Mouse (Mus musculus): ENCODE data around the gene Acsl5. TPM values are rescaled to one million over a fixed set of nuclear protein-coding genes. Genes with fewer than 3 reads are reported as not detected.

The Acsl5 gene
- polyA plus RNA-seq, 1 experiment from 2014 or later, result 31.0 TPM

DNA sequence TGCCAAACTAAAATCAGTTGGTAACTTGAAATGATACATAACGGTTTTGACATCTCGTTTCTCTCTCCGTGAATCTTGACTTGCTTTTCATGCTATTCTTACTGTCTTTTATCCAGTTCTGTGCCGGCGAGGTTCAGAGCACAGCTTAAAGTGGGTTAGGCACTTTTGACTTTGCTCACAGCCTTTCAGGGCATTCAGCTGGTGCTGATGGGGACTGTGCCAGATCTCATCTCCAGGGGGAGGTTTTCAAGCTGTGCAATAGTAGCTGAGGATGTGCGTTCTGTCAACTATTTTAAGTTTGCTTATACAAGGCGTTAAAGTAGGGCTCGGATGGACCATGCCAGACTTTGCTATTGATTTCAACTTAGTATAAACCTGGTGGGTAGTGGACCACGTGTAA, 85.3 kb downstream of the Acsl5 start:
- H3K4me1 ChIP-seq (ENCODE audit: control insufficient read depth, insufficient read depth, low read length), result 0 out of 2 replicates have a peak, but pooled peaks cover 5% of the 10 kb centered on the region
- H3K36me3 ChIP-seq (ENCODE audit: control insufficient read depth, insufficient read depth, low read length), result 0 out of 2 replicates have a peak, but pooled peaks cover under 1% of the 10 kb centered on the region
- H3K9me3 ChIP-seq (ENCODE audit: control insufficient read depth, low read length), result no peaks in the 10 kb centered on the region
- H3K4me3 ChIP-seq (ENCODE audit: low read depth, low read length), result no peak overlapping the region
- 72% methylated on average over 9 of the region's 9 CpGs for WGBS
- H3K9ac ChIP-seq (ENCODE audit: low read depth, low read length), result no peak overlapping the region
- no peak for ATAC-seq (ENCODE audit: low read depth)
- no peak overlapping the region for H3K4me2 ChIP-seq (ENCODE audit: low read depth, low read length)
- H3K27me3 ChIP-seq (replicated peaks; ENCODE audit: control insufficient read depth, insufficient read depth, low read length), result no peaks in the 10 kb centered on the region
- no peak overlapping the region for H3K27ac ChIP-seq (replicated peaks; ENCODE audit: low read depth, low read length)
- no peak for DNase-seq (ENCODE audit: low spot score)

DNA sequence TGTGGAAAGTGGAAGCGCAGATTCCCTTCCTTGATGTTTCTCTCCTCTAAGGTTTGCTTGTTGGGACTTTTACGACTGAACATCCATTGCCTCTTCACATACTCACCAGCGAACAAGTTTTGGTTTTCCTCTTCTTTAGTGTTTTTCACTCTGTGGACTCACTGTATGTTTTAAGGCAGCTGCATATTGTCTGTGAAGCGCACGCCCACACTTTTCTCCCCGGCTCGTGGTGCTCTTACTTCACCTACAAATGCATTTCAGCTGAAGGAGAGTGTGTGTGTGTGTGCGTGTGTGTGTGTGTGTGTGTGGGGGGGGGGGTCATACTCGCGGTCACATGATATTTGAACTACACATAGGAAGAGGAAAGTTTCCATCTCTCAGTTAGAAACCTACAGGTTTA, 85.9 kb downstream of the Acsl5 start:
- Histone ChIP-seq H3K9ac (ENCODE audit: low read depth, low read length) (no peak overlapping the region), H3K9me3 (ENCODE audit: control insufficient read depth, low read length) (no peaks in the 10 kb centered on the region), H3K27me3 (replicated peaks; ENCODE audit: control insufficient read depth, insufficient read depth, low read length) (no peaks in the 10 kb centered on the region), H3K4me2 (ENCODE audit: low read depth, low read length) (no peak overlapping the region), H3K4me1 (ENCODE audit: control insufficient read depth, insufficient read depth, low read length) (0 out of 2 replicates have a peak, but pooled peaks cover 5% of the 10 kb centered on the region), H3K4me3 (ENCODE audit: low read depth, low read length) (no peak overlapping the region), H3K27ac (replicated peaks; ENCODE audit: low read depth, low read length) (no peak overlapping the region), H3K36me3 (ENCODE audit: control insufficient read depth, insufficient read depth, low read length) (no peaks in the 10 kb centered on the region)
- DNase-seq (ENCODE audit: low spot score), result no peak
- no peak for ATAC-seq (ENCODE audit: low read depth)
- 84% methylated on average over 10 of the region's 10 CpGs for WGBS

DNA sequence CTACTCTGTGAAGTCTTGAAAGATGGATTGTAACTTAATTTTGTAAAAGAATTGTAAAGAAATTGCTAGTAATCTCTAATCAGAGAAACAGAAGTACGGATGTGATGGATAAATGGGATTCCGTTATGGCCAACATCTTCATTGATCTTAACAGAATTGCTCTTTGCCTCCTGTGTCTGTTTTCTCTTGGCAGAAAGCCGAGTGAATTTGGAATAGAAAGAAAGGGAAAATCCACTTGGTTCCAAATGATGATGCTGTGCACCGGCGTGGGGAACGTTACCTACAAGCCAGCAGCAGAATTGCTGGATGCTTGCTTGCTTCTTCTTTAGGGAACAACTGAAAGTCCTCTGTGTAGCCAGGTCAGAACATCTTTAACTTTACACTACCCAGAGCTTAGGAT, 88.8 kb downstream of the Acsl5 start:
- Histone ChIP-seq H3K36me3 (ENCODE audit: control insufficient read depth, insufficient read depth, low read length) (no peaks in the 10 kb centered on the region; the same call in 1 of the 2 replicates), H3K4me3 (ENCODE audit: low read depth, low read length) (no peak overlapping the region), H3K27me3 (replicated peaks; ENCODE audit: control insufficient read depth, insufficient read depth, low read length) (no peaks in the 10 kb centered on the region), H3K4me1 (ENCODE audit: control insufficient read depth, insufficient read depth, low read length) (0 out of 2 replicates have a peak, but pooled peaks cover 5% of the 10 kb centered on the region), H3K9ac (ENCODE audit: low read depth, low read length) (no peak overlapping the region), H3K4me2 (ENCODE audit: low read depth, low read length) (no peak overlapping the region), H3K27ac (replicated peaks; ENCODE audit: low read depth, low read length) (no peak overlapping the region), H3K9me3 (ENCODE audit: control insufficient read depth, low read length) (no peaks in the 10 kb centered on the region)
- ATAC-seq (ENCODE audit: low read depth), result no peak
- 84% methylated on average over 6 of the region's 6 CpGs for WGBS
- peak; percentile 18 for DNase-seq (ENCODE audit: low spot score)

DNA sequence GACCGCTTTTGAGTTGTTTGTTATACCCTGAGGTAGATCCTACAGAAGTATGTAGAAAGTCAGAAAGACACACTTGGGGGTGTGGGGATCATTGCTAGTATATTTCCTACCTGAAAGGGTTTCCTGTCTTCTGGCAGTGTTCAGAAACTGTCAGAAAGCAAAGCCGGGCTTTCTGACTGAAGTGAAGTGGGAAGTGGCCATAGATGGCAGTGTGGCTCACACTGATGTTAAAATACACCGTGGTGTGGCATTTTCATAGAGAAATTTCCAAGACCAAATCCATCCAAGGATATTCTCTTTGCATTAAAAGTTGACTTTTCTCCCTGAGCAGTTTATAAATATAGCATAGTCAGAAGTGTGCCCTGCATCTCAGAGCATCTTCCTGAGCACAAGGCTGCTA, 89.6 kb downstream of the Acsl5 start:
- DNase-seq (ENCODE audit: low spot score) (no peak), ATAC-seq (ENCODE audit: low read depth) (no peak)
- H3K27ac ChIP-seq (replicated peaks; ENCODE audit: low read depth, low read length), result no peak overlapping the region
- 65% methylated on average over 3 of the region's 3 CpGs for WGBS
- no peaks in the 10 kb centered on the region for H3K27me3 ChIP-seq (replicated peaks; ENCODE audit: control insufficient read depth, insufficient read depth, low read length)
- H3K4me1 ChIP-seq (ENCODE audit: control insufficient read depth, insufficient read depth, low read length), result 0 out of 2 replicates have a peak, but pooled peaks cover 5% of the 10 kb centered on the region
- H3K9ac ChIP-seq (ENCODE audit: low read depth, low read length), result no peak overlapping the region
- H3K36me3 ChIP-seq (ENCODE audit: control insufficient read depth, insufficient read depth, low read length), result no peaks in the 10 kb centered on the region; the same call in 1 of the 2 replicates
- H3K9me3 ChIP-seq (ENCODE audit: control insufficient read depth, low read length), result no peaks in the 10 kb centered on the region
- no peak overlapping the region for H3K4me3 ChIP-seq (ENCODE audit: low read depth, low read length)
- H3K4me2 ChIP-seq (ENCODE audit: low read depth, low read length), result no peak overlapping the region

DNA sequence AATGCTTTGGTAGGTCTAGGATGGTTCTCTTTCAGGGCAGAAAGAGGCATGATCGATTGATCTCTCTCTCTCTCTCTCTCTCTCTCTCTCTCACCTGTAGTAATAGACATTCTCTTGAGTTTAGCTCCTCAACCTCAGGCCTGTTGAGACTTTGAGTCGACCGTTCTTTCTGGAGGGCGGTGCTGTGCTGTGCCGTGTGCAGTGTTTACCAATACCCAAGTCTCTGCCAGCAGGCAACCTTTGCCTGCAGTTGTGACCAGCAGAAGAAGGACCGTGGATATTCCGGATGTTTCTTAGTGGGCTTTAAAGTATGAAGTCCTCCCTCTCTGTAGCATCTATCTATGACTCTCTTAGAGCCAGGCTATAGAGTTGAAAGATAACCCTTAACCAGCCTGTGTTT, 90.7 kb downstream of the Acsl5 start:
- WGBS, result 90% methylated on average over 7 of the region's 7 CpGs

DNA sequence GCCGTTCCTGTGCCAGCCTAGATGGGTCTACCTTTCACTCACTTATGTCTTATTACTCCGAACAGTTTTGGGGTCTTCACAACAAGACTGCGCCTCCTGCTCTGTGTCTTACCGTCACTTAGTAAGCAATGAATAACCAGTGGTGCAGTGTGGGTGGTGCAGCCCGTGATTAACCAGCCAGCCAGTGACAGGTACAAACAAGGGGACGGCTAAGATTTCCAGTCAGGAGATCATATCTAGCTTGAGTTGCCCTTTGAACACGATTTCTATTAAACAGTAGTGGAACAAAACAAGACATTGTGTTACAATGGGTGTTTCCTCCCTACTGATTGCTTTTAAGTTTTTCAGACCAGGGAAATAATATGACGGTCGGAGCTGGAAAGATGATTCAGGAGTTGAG, 91.5 kb downstream of the Acsl5 start:
- Histone ChIP-seq H3K4me1 (ENCODE audit: control insufficient read depth, insufficient read depth, low read length) (0 out of 2 replicates have a peak, but pooled peaks cover 5% of the 10 kb centered on the region), H3K4me2 (ENCODE audit: low read depth, low read length) (no peak overlapping the region), H3K27ac (replicated peaks; ENCODE audit: low read depth, low read length) (no peak overlapping the region), H3K9me3 (ENCODE audit: control insufficient read depth, low read length) (no peaks in the 10 kb centered on the region), H3K9ac (ENCODE audit: low read depth, low read length) (no peak overlapping the region), H3K27me3 (replicated peaks; ENCODE audit: control insufficient read depth, insufficient read depth, low read length) (no peaks in the 10 kb centered on the region), H3K4me3 (ENCODE audit: low read depth, low read length) (no peak overlapping the region), H3K36me3 (ENCODE audit: control insufficient read depth, insufficient read depth, low read length) (no peaks in the 10 kb centered on the region; the same call in 1 of the 2 replicates)
- DNase-seq (ENCODE audit: low spot score) (no peak), ATAC-seq (ENCODE audit: low read depth) (no peak)
- 84% methylated on average over 9 of the region's 9 CpGs for WGBS

More for the DNA sequence above, 90.7 kb downstream of the Acsl5 start:
- no peak for ATAC-seq (ENCODE audit: low read depth)
- DNase-seq (ENCODE audit: low spot score), result no peak
- Histone ChIP-seq H3K4me2 (ENCODE audit: low read depth, low read length) (no peak overlapping the region), H3K4me3 (ENCODE audit: low read depth, low read length) (no peak overlapping the region), H3K9ac (ENCODE audit: low read depth, low read length) (no peak overlapping the region), H3K4me1 (ENCODE audit: control insufficient read depth, insufficient read depth, low read length) (0 out of 2 replicates have a peak, but pooled peaks cover 5% of the 10 kb centered on the region), H3K9me3 (ENCODE audit: control insufficient read depth, low read length) (no peaks in the 10 kb centered on the region), H3K36me3 (ENCODE audit: control insufficient read depth, insufficient read depth, low read length) (no peaks in the 10 kb centered on the region; the same call in 1 of the 2 replicates), H3K27ac (replicated peaks; ENCODE audit: low read depth, low read length) (no peak overlapping the region), H3K27me3 (replicated peaks; ENCODE audit: control insufficient read depth, insufficient read depth, low read length) (no peaks in the 10 kb centered on the region)

Other genes with a start within 250 kb of the Acsl5 start
- 15.4 and 17.0 TPM in 2 replicates for gene Gpam, start 124.7 kb upstream of the Acsl5 start, polyA plus RNA-seq (2014; fragmentation: Nextera tagmentation; extraction: Ambion mirVana)
- gene Tectb, start 71.2 kb upstream of the Acsl5 start, polyA plus RNA-seq (2014; fragmentation: Nextera tagmentation; extraction: Ambion mirVana), result 1.6 and 2.4 TPM in 2 replicates
- gene Gucy2g, start 10.7 kb upstream of the Acsl5 start, polyA plus RNA-seq (2014; fragmentation: Nextera tagmentation; extraction: Ambion mirVana), result 0.06 TPM in 1 of 2 replicates, not detected in the other
- gene Zdhhc6, start 64.1 kb downstream of the Acsl5 start, polyA plus RNA-seq (2014; fragmentation: Nextera tagmentation; extraction: Ambion mirVana), result 73.2 and 82.9 TPM in 2 replicates
- 17.0 and 21.7 TPM in 2 replicates for gene Vti1a, start 64.4 kb downstream of the Acsl5 start, polyA plus RNA-seq (2014; fragmentation: Nextera tagmentation; extraction: Ambion mirVana)

Measured in embryonic facial prominence, embryonic 14.5 days (tissue).